Mouse (Mus musculus) olfactory bulb, adult 2 months (tissue): Measurements from ENCODE around the gene Cenps. TPM values are rescaled to one million over a fixed set of nuclear protein-coding genes. Genes with fewer than 3 reads are reported as not detected.

Source experiments
- H3K27ac ChIP-seq: fragments of 200-500 bp; 2 replicates; pipeline ENCODE4 v1.5.1; 2012; ENCODE audit warnings: low read depth, low read length; ENCODE audit not compliant: insufficient read depth
- H3K4me1 ChIP-seq: fragments of 200-500 bp; 2 replicates; pipeline ENCODE4 v1.6.1; 2012; ENCODE audit warnings: low read length; ENCODE audit not compliant: control insufficient read depth, insufficient read depth
- H3K4me3 ChIP-seq: fragments of 200-500 bp; 2 replicates; pipeline ENCODE4 v1.5.1; 2012; ENCODE audit warnings: mild to moderate bottlenecking, low read depth, low read length, moderate library complexity; ENCODE audit not compliant: insufficient read depth
- CTCF ChIP-seq: fragments of 200-500 bp; IDR thresholded peaks from 2 replicates; pipeline ENCODE4 v1.5.1; 2012; ENCODE audit warnings: low read depth, mild to moderate bottlenecking, low read length, moderate library complexity; ENCODE audit not compliant: insufficient read depth
- POLR2A ChIP-seq: fragments of 200-500 bp; IDR thresholded peaks from 2 replicates; pipeline ENCODE4 v1.6.1; 2012; ENCODE audit warnings: mild to moderate bottlenecking, low read depth, low read length, moderate library complexity; ENCODE audit not compliant: insufficient read depth
- WGBS: fragments of 180-500 bp; shearing (Covaris S2); methylation state at CpG from one replicate; pipeline ENCODE4 v1.1.7; 2018; 5-methylcytosine and 5-hydroxymethylcytosine counted together
- polyA plus RNA-seq: library from polyadenylated mRNA; stranded (reverse); fragments of >200 nt; gene quantifications from 2 replicates; pipeline ENCODE4 v1.2.4, GENCODE M21; 2012; ENCODE audit warnings: low replicate concordance; ENCODE audit not compliant: missing spikeins, insufficient read depth, insufficient read length

Cenps gene
- polyA plus RNA-seq, 1 experiment, result not detected

- H3K27ac ChIP-seq, result no peak overlapping the region
- H3K4me1 ChIP-seq, result no peaks in the 10 kb centered on the region
- H3K4me3 ChIP-seq, result no peak overlapping the region
- TF ChIP-seq POLR2A, result no peak
- TF ChIP-seq CTCF, result no peak
- 89% methylated on average over 4 of the region's 4 CpGs for WGBS
These were observed 10.7 kb upstream of the Cenps start for GRCm38 (mm10) chr4:149148084-149148483.

GRCm38 (mm10) chr4:149147528-149147927, 10.1 kb upstream of the Cenps start:
- Histone ChIP-seq H3K4me3 (no peak overlapping the region), H3K4me1 (no peaks in the 10 kb centered on the region), H3K27ac (no peak overlapping the region)
- TF ChIP-seq CTCF (no peak), POLR2A (no peak)
- 89% methylated on average over 7 of the region's 7 CpGs for WGBS

DNA sequence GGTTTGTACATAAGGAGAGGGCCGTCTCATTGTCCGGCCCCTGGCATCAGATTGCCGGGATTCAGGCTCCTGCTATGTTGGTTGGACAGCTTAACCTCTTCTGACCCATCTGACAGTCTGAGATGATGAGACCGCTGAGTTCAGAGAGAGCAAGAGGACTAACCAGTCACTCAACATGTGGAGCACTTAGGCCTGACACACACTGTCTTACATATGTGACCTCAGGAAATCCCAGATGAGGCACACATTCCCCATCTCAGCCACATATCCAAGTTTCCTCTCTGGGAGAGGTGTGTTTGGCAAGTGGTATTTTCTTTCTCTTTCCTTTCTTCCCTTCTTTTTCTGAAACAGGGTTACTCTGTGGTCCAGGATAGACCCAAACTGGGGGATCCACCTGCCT, 7.7 kb upstream of the Cenps start:
- no peak for TF ChIP-seq POLR2A
- no peak for TF ChIP-seq CTCF
- no peak overlapping the region for H3K4me3 ChIP-seq
- H3K27ac ChIP-seq, result no peak overlapping the region
- H3K4me1 ChIP-seq, result no peaks in the 10 kb centered on the region
- WGBS, result 95% methylated on average over 4 of the region's 4 CpGs

DNA sequence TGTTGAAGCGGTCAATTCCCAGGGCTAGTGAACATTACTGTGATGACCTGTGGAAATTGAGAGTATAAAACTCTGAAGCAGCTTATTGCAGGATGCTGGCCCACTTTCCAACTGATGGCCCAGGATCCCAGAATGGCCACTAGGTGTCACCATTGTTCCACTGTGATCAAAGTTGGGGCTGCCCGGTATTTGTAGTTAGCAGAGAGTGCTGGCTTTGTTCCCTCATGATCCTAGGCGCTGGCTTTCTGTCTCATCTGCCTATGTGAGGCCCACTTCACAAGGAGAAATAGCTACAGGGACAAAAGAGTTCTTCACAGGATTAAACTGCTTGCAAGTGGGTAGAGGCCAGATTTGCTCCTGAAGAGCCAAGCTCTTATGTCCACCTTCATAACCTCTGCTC, 7.0 kb upstream of the Cenps start:
- 9% methylated on average over 3 of the region's 3 CpGs for WGBS
- Histone ChIP-seq H3K27ac (no peak overlapping the region), H3K4me1 (no peaks in the 10 kb centered on the region), H3K4me3 (no peak overlapping the region)
- TF ChIP-seq POLR2A, result no peak
- peak; percentile 24; the same call in 1 of the 2 replicates for TF ChIP-seq CTCF

DNA sequence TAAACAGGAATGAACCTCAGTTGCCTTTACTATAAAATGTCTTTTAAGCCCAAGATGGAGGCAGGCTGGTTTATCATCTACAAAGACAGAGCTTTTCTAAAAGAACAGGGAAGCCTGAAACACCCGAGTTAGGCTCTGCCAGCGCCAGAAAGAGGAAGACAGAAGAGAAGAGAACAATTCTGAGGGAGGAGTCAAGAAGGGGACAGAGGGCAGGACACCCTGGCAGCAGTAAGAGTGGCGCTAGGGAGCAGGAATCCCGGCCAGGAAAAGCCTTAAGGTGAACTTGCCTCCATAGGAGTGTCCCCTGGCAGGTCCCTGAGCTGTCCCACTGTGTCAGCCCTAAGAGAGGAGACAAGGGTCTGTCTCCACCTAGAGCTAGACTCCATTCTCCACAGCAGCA, 6.2 kb upstream of the Cenps start:
- Histone ChIP-seq H3K4me1 (no peaks in the 10 kb centered on the region), H3K4me3 (no peak overlapping the region), H3K27ac (no peak overlapping the region)
- 40% methylated on average over 4 of the region's 4 CpGs for WGBS
- TF ChIP-seq POLR2A (no peak), CTCF (no peak)

DNA sequence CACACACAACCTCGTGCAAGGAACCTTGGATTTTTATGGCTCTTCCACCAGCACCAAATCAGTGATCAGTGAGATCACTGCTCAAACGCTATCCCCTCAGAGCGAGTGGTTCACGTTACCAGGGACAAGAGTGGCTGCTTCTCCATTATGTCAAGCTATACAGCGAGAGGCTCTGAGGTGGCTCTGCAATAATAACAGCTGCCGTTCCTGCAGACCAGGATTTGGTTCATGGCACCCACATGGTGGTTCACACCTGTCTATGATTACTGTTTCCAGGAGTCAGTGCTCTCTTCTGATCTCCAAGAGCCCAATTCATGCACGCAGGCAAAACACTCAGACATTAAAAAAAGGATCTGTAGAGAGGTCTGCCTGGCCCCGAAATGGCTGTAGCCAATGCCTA, 1.1 kb upstream of the Cenps start:
- WGBS, result 91% methylated on average over 8 of the region's 8 CpGs
- peaks cover 4% of the 10 kb centered on the region; the same call in 1 of the 2 replicates for H3K4me1 ChIP-seq
- no peak overlapping the region for H3K4me3 ChIP-seq
- TF ChIP-seq POLR2A, result no peak
- no peak for TF ChIP-seq CTCF
- no peak overlapping the region for H3K27ac ChIP-seq

- TF ChIP-seq POLR2A (no peak), CTCF (no peak)
- H3K4me3 ChIP-seq, result no peak overlapping the region
- H3K4me1 ChIP-seq, result peaks cover 4% of the 10 kb centered on the region; the same call in 1 of the 2 replicates
- WGBS, result 44% methylated on average over 18 of the region's 18 CpGs
- no peak overlapping the region for H3K27ac ChIP-seq
These were observed 1.1 kb downstream of the Cenps start for GRCm38 (mm10) chr4:149136116-149136850.

GRCm38 (mm10) chr4:149133395-149133794, 4.0 kb downstream of the Cenps start:
- Histone ChIP-seq H3K4me1 (peaks cover 7% of the 10 kb centered on the region), H3K4me3 (no peak overlapping the region), H3K27ac (no peak overlapping the region)
- 83% methylated on average over 5 of the region's 5 CpGs for WGBS
- TF ChIP-seq POLR2A, result no peak
- no peak for TF ChIP-seq CTCF

DNA sequence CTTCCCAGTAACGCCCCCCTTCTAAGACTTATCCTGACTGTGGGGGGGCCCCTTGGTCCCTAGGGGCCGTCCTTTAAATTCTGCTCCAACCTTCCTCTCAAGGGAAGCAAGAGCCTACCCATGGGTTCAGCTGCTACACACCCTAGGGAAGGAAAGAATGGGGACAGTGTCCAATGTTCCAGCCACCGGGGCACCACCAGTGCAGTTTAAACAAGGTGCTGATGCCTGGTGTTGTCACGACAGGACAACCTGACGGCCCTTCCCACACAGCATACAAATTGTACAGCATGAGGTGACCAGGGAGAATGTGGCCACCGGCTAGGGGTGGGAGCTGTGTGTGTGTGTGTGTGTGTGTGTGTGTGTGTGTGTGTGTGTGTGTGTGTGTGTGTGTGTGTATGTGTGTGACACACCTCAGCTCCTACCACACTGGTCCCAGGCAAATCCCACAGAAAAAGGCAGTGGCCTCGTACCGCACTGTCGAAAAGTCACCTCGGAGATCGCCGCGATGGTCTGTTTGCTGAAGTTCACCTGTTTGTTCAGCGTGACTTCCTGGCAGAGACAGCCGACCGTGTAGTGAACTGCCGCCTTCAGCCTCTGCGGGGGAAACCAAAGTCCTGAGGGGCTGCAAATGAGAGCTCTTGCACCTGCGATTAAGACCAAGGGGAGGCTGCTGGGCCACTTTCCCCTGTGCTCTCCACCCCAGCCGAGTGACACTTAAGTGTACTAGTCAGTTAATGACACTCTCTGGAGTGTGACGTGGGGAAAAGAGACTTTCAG, 5.5 kb downstream of the Cenps start:
- H3K4me3 ChIP-seq, result no peak overlapping the region
- peaks cover 21% of the 10 kb centered on the region for H3K4me1 ChIP-seq
- TF ChIP-seq CTCF, result no peak
- TF ChIP-seq POLR2A, result no peak
- H3K27ac ChIP-seq, result no peak overlapping the region
- WGBS, result 91% methylated on average over 21 of the region's 21 CpGs
